Mouse (Mus musculus): ENCODE measurements at regions not wholly inside any gene's neighbourhood (a gene's known extent, or its start where the extent isn't known, plus 50 kb on each side); places are given as distances from the start of the nearest gene placed in this dataset.

- TF ChIP-seq GATA1 (IDR thresholded peaks at IDR 0.05; ENCODE audit: low read length) (no peak), TAL1 (IDR thresholded peaks at IDR 0.05; ENCODE audit: low read length) (no peak)
These were observed 99.0 kb upstream of the Max start for GRCm38 (mm10) chr12:77060766-77061561.

Measured in erythroblast, embryonic 14.5 days (primary cell).